Mouse (Mus musculus): ENCODE results near the gene Kcnk5.

DNA sequence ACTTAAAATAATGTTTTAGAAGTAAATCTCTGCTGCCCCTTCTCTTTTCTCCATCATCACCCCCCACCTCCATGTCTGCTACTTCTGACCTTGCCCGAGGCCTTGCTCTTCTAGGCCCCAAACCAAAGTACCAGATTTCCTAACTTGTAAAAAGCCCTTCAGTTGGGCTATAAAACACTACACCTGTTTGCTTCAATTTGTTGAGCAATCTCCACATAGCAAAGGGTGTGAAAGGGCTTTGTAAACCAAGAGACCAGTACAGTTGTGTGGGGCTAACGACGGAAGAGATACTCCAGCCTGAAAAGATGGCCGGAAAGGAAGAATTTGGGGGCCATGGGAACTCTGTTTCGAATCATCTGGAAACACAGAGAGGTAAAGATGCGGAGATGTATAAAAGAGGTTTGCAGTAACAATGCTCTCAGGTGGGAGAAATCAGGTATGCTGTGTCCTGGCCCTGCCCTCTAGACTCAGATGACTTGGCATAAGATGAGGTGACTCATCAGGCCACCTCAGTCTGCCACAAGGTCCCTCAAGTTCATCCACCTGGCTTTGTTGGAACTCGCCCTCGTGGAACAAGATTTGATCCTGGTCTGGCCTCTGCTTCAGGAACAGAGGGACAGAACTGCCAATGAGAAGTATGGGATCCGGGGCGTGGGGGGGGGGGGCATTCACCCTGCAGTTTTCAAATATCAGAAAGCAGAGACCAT lies 46.5 kb downstream of the Kcnk5 start:
- TF ChIP-seq CTCF (IDR thresholded peaks at IDR 0.05; ENCODE audit: low read depth), result no peak
- TF ChIP-seq EP300 (IDR thresholded peaks at IDR 0.05; ENCODE audit: low read depth), result no peak

Data from liver, postnatal 0 days (tissue).